ENCODE assay signal across 17 mouse cellular contexts in genomic region chr10:87419940-87420385, GRCm38 (mm10).
DNase-seq lines count a peak whose midpoint lies in the region; ATAC-seq and TF ChIP-seq lines count a peak whose summit lies in the region.
"Had no signal": no experiment of that assay in that cellular context is flagged by ENCODE, and none has a peak within 500 bp of the region (broad histone marks: within the 10 kb centered on the region; RNA-seq: fewer than 3 reads in every experiment).

No protein-coding gene starts in this region.

- TF ChIP-seq POLR2A in thymus, adult 2 months (IDR thresholded peaks at IDR 0.05; ENCODE audit: control insufficient read depth, extremely low read depth, insufficient read depth, low read length, poor library complexity): no peak

- H3K27me3 ChIP-seq in embryonic facial prominence, embryonic 10.5 days (replicated peaks; ENCODE audit: low read depth, poor library complexity, severe bottlenecking): no peaks in the 10 kb centered on the region
- H3K27me3 ChIP-seq in hindbrain, embryonic 10.5 days (ENCODE audit: insufficient read depth, poor library complexity, severe bottlenecking): peaks cover 5% of the 10 kb centered on the region
- no peaks in the 10 kb centered on the region for H3K27me3 ChIP-seq in midbrain, embryonic 13.5 days
- H3K27me3 ChIP-seq in thymus, adult 2 months (ENCODE audit: control insufficient read depth, insufficient read depth, low read length): no peaks in the 10 kb centered on the region
- H3K27me3 ChIP-seq: heart, embryonic 12.5 days; stomach, embryonic 15.5 days had no signal

- H3K9ac ChIP-seq in midbrain, embryonic 13.5 days (replicated peaks): 0 out of 2 replicates have a peak overlapping the region, but pooled peaks have one; percentile 33
- H3K9ac ChIP-seq: heart, embryonic 12.5 days; stomach, embryonic 15.5 days had no signal

- 0 out of 2 replicates have a peak overlapping the region, but pooled peaks have one; percentile 15 for H3K27ac ChIP-seq in embryonic facial prominence, embryonic 10.5 days (replicated peaks)
- H3K27ac ChIP-seq in hindbrain, embryonic 10.5 days: peak overlapping the region; percentile 83
- peak overlapping the region; percentile 85 for H3K27ac ChIP-seq in midbrain, embryonic 13.5 days
- H3K27ac ChIP-seq in thymus, adult 2 months (ENCODE audit: control insufficient read depth, insufficient read depth, low read length): no peak overlapping the region
- H3K27ac ChIP-seq: stomach, embryonic 15.5 days had no signal

- peaks cover 9% of the 10 kb centered on the region for H3K4me1 ChIP-seq in embryonic facial prominence, embryonic 10.5 days
- H3K4me1 ChIP-seq in hindbrain, embryonic 10.5 days (replicated peaks): peaks cover 40% of the 10 kb centered on the region
- peaks cover 21% of the 10 kb centered on the region for H3K4me1 ChIP-seq in midbrain, embryonic 13.5 days (replicated peaks)
- H3K4me1 ChIP-seq in thymus, adult 2 months (replicated peaks; ENCODE audit: control insufficient read depth, insufficient read depth, low read length): no peaks in the 10 kb centered on the region
- H3K4me1 ChIP-seq: heart, embryonic 12.5 days; stomach, embryonic 15.5 days had no signal

- no peak for TF ChIP-seq CTCF in thymus, adult 2 months (IDR thresholded peaks at IDR 0.05; ENCODE audit: borderline replicate concordance, control insufficient read depth, extremely low read depth, insufficient read depth, low read length, poor library complexity)

- ATAC-seq in midbrain, embryonic 13.5 days: peak; percentile 90
- ATAC-seq: inflammation-experienced regulatory T-cells, adult 6 months; lung, postnatal 0 days had no signal

- peak overlapping the region; percentile 26 for H3K4me2 ChIP-seq in midbrain, embryonic 13.5 days (replicated peaks)
- H3K4me2 ChIP-seq: heart, embryonic 12.5 days; stomach, embryonic 15.5 days had no signal

- intact Hi-C loops in heart, postnatal 10 days (cut with DNase I): no loop called here

- H3K9me3 ChIP-seq in embryonic facial prominence, embryonic 10.5 days: no peaks in the 10 kb centered on the region
- no peaks in the 10 kb centered on the region for H3K9me3 ChIP-seq in hindbrain, embryonic 10.5 days
- H3K9me3 ChIP-seq in midbrain, embryonic 13.5 days: no peaks in the 10 kb centered on the region
- H3K9me3 ChIP-seq: heart, embryonic 12.5 days; stomach, embryonic 15.5 days had no signal

- no peak overlapping the region for H3K4me3 ChIP-seq in embryonic facial prominence, embryonic 10.5 days
- H3K4me3 ChIP-seq in hindbrain, embryonic 10.5 days: peak overlapping the region; percentile 12; the same call in 1 of the 2 replicates
- no peak overlapping the region for H3K4me3 ChIP-seq in midbrain, embryonic 13.5 days (replicated peaks)
- no peak overlapping the region for H3K4me3 ChIP-seq in thymus, adult 2 months (ENCODE audit: control insufficient read depth, insufficient read depth, low read length)
- H3K4me3 ChIP-seq: erythroblast, embryonic 14.5 days; heart, embryonic 12.5 days; stomach, embryonic 15.5 days had no signal

- WGBS in embryonic facial prominence, embryonic 10.5 days: 10% methylated on average over 6 of the region's 6 CpGs
- 9% methylated on average over 6 of the region's 6 CpGs for WGBS in hindbrain, embryonic 10.5 days
- WGBS in midbrain, embryonic 13.5 days: 5% methylated on average over 6 of the region's 6 CpGs
- WGBS in thymus, adult 2 months: 51% methylated on average over 6 of the region's 6 CpGs

- DNase-seq in R1 (ENCODE audit: low read depth, low spot score): peak; percentile 57
- peak; percentile 11 for DNase-seq in embryonic facial prominence, embryonic 10.5 days (ENCODE audit: low spot score)
- peak; percentile 30 for DNase-seq in hindbrain, embryonic 10.5 days (ENCODE audit: low spot score)
- DNase-seq in heart, postnatal 10 days: no peak
- no peak for DNase-seq in thymus, adult 2 months
- DNase-seq in thymus, postnatal 10 days (ENCODE audit: low spot score in 2 of 2): no peak
- no peak for DNase-seq in gastrocnemius, postnatal 25 days
- DNase-seq: adrenal gland, postnatal 36 days; cerebellum, adult 18-20 months; gastrocnemius, postnatal 10 days; kidney, postnatal 36 days had no signal

- no peaks in the 10 kb centered on the region for H3K36me3 ChIP-seq in embryonic facial prominence, embryonic 10.5 days (replicated peaks)
- H3K36me3 ChIP-seq in hindbrain, embryonic 10.5 days: no peaks in the 10 kb centered on the region
- no peaks in the 10 kb centered on the region for H3K36me3 ChIP-seq in midbrain, embryonic 13.5 days
- H3K36me3 ChIP-seq in thymus, adult 2 months (ENCODE audit: control insufficient read depth, insufficient read depth, low read length): no peaks in the 10 kb centered on the region
- H3K36me3 ChIP-seq: heart, embryonic 12.5 days; stomach, embryonic 15.5 days had no signal

Comparison
In these comparisons a context has a peak if more than half of its experiments do, and no peak if none do; other contexts are left out.
1. DNase-seq: peak in R1 (single experiment), embryonic facial prominence, embryonic 10.5 days (single experiment) and hindbrain, embryonic 10.5 days (single experiment); none in heart, postnatal 10 days (0 of 2), thymus, adult 2 months (single experiment), thymus, postnatal 10 days (0 of 2) and gastrocnemius, postnatal 25 days (single experiment).